Mouse (Mus musculus) frontal cortex, adult 2 months (tissue): ENCODE results near the gene Paqr8. TPM values are rescaled to one million over a fixed set of nuclear protein-coding genes. Genes with fewer than 3 reads are reported as not detected.

Experiments
- DNase-seq, 2 experiments: peaks; one replicate each; pipeline ENCODE4 v3.0.0; 2022; ENCODE audit warnings: low spot score in 1 of 2; ENCODE audit errors: extremely low spot score in 1 of 2
- polyA plus RNA-seq: library from polyadenylated mRNA; depleted of rRNA; stranded (reverse); fragments of >200 nt; gene quantifications from 2 replicates; pipeline ENCODE4 v1.2.3, GENCODE M21; 2012; rRNA removed

Gene Paqr8
- polyA plus RNA-seq, 1 experiment: 68.9 TPM

GRCm38 (mm10) chr1:20951799-20952198 is 61.4 kb downstream of the Paqr8 start:
- DNase-seq: no peak

- DNase-seq: no peak
Observed at GRCm38 (mm10) chr1:20954876-20955275, 64.5 kb downstream of the Paqr8 start.

- no peak for DNase-seq
Observed at GRCm38 (mm10) chr1:20969642-20970041, 79.2 kb downstream of the Paqr8 start.

GRCm38 (mm10) chr1:20973389-20973788 is 83.0 kb downstream of the Paqr8 start:
- DNase-seq: no peak

GRCm38 (mm10) chr1:20974341-20975135 is 84.1 kb downstream of the Paqr8 start:
- no peak for DNase-seq

GRCm38 (mm10) chr1:20980553-20980952 is 90.1 kb downstream of the Paqr8 start:
- no peak for DNase-seq

- DNase-seq: no peak
Observed at GRCm38 (mm10) chr1:20981764-20982163, 91.4 kb downstream of the Paqr8 start.

- DNase-seq: peak in 1 of 2 experiments; percentile 22
Observed at GRCm38 (mm10) chr1:20984103-20984502, 93.7 kb downstream of the Paqr8 start.

GRCm38 (mm10) chr1:20984582-20984981 is 94.2 kb downstream of the Paqr8 start:
- no peak for DNase-seq

- no peak for DNase-seq
Observed at GRCm38 (mm10) chr1:20986378-20987056, 96.1 kb downstream of the Paqr8 start.

Other genes starting within 250 kb of the Paqr8 start
- gene Il17a, start 159.7 kb upstream of the Paqr8 start, polyA plus RNA-seq: not detected in 2 replicates
- gene Il17f, start 100.0 kb upstream of the Paqr8 start, polyA plus RNA-seq: not detected in 2 replicates
- 2.1 and 3.3 TPM in 2 replicates for gene Mcm3, start 70.3 kb upstream of the Paqr8 start, polyA plus RNA-seq
- 1.7 and 1.8 TPM in 2 replicates for gene Efhc1, start 61.0 kb downstream of the Paqr8 start, polyA plus RNA-seq
- 1.3 and 1.4 TPM in 2 replicates for gene Tram2, start 188.6 kb downstream of the Paqr8 start, polyA plus RNA-seq